In genomic region chr5:25025309-25026019, GRCm38 (mm10) we compare ENCODE assay signal across 9 mouse cellular contexts.
DNase-seq lines count a peak whose midpoint lies in the region; ATAC-seq lines count a peak whose summit lies in the region.
"Had no signal": no experiment of that assay in that cellular context is flagged by ENCODE, and none has a peak within 500 bp of the region (broad histone marks: within the 10 kb centered on the region; RNA-seq: fewer than 3 reads in every experiment).

No protein-coding gene starts in this region.

- H3K4me2 ChIP-seq in embryonic facial prominence, embryonic 14.5 days (ENCODE audit: low read depth, low read length): no peak overlapping the region
- H3K4me2 ChIP-seq: limb, embryonic 12.5 days had no signal

- no peak overlapping the region for H3K9ac ChIP-seq in embryonic facial prominence, embryonic 14.5 days (ENCODE audit: low read depth, low read length)
- H3K9ac ChIP-seq: limb, embryonic 12.5 days had no signal

- no peak overlapping the region for H3K4me3 ChIP-seq in embryonic facial prominence, embryonic 14.5 days (ENCODE audit: low read depth, low read length)
- H3K4me3 ChIP-seq: limb, embryonic 12.5 days had no signal

- no peaks in the 10 kb centered on the region for H3K27me3 ChIP-seq in embryonic facial prominence, embryonic 14.5 days (replicated peaks; ENCODE audit: control insufficient read depth, insufficient read depth, low read length)
- H3K27me3 ChIP-seq: limb, embryonic 12.5 days had no signal

- H3K27ac ChIP-seq in embryonic facial prominence, embryonic 14.5 days (replicated peaks; ENCODE audit: low read depth, low read length): no peak overlapping the region
- H3K27ac ChIP-seq: limb, embryonic 12.5 days had no signal

- no peaks in the 10 kb centered on the region for H3K9me3 ChIP-seq in embryonic facial prominence, embryonic 14.5 days (ENCODE audit: control insufficient read depth, low read length)
- H3K9me3 ChIP-seq: limb, embryonic 12.5 days had no signal

- 0 out of 2 replicates have a peak, but pooled peaks have one; percentile 22 for ATAC-seq in embryonic facial prominence, embryonic 14.5 days (ENCODE audit: low read depth)

- no peaks in the 10 kb centered on the region for H3K36me3 ChIP-seq in embryonic facial prominence, embryonic 14.5 days (ENCODE audit: control insufficient read depth, insufficient read depth, low read length)
- H3K36me3 ChIP-seq: limb, embryonic 12.5 days had no signal

- 55% methylated on average over 12 of the region's 12 CpGs for WGBS in embryonic facial prominence, embryonic 14.5 days

- H3K4me1 ChIP-seq in embryonic facial prominence, embryonic 14.5 days (ENCODE audit: control insufficient read depth, insufficient read depth, low read length): no peaks in the 10 kb centered on the region
- H3K4me1 ChIP-seq: limb, embryonic 12.5 days had no signal

- peak; percentile 29 to 35 for DNase-seq in frontal cortex, postnatal 36 days (ENCODE audit: low spot score in 2 of 2)
- no peak for DNase-seq in frontal cortex, postnatal 25 days (ENCODE audit: low spot score in 2 of 2)
- no peak for DNase-seq in embryonic facial prominence, embryonic 14.5 days (ENCODE audit: low spot score)
- peak; percentile 63 for DNase-seq in heart, postnatal 4 days
- DNase-seq in ovary, postnatal 10 days (ENCODE audit: low spot score): peak; percentile 32
- no peak for DNase-seq in layer of hippocampus, adult 8-10 months (ENCODE audit: low spot score in 2 of 2)
- no peak for DNase-seq in spleen, adult 12 weeks (ENCODE audit: low spot score)
- no peak for DNase-seq in cerebellum, adult 11-12 months

Comparison
In these comparisons a context has a peak if more than half of its experiments do, and no peak if none do; other contexts are left out.
1. DNase-seq: peak in frontal cortex, postnatal 36 days (2 of 2), heart, postnatal 4 days (single experiment) and ovary, postnatal 10 days (single experiment); none in frontal cortex, postnatal 25 days (0 of 2), embryonic facial prominence, embryonic 14.5 days (single experiment), layer of hippocampus, adult 8-10 months (0 of 2), spleen, adult 12 weeks (single experiment) and cerebellum, adult 11-12 months (single experiment).